Mouse (Mus musculus) CH12.LX (cell line): Measurements from ENCODE around the gene Ccdc47. TPM values are rescaled to one million over a fixed set of nuclear protein-coding genes. Genes with fewer than 3 reads are reported as not detected.

Source experiments
- DNase-seq: peaks from one replicate; pipeline ENCODE4 v3.0.0-alpha.2; 2013; ENCODE audit errors: extremely low read depth
- H3K27ac ChIP-seq: 2 replicates; pipeline ENCODE4 v1.5.1; 2012; ENCODE audit warnings: low read depth, mild to moderate bottlenecking, control low read depth, moderate library complexity; ENCODE audit not compliant: insufficient read depth
- H3K27me3 ChIP-seq: replicated peaks from 2 replicates; pipeline ENCODE3; 2012; ENCODE audit warnings: inconsistent platforms
- H3K36me3 ChIP-seq, 2 experiments: replicated peaks in 1 of 2; 2 replicates each; pipeline versions ENCODE3 to v1.6.1; 2012; ENCODE audit warnings: inconsistent platforms in 1 of 2, low read length in 1 of 2, mild to moderate bottlenecking in 1 of 2, mixed read lengths in 1 of 2, moderate library complexity in 1 of 2; ENCODE audit not compliant: control insufficient read depth in 1 of 2, insufficient read depth in 1 of 2
- H3K4me1 ChIP-seq, 2 experiments: 2 replicates each; pipeline ENCODE4 v1.6.1; 2012; ENCODE audit warnings: inconsistent platforms in 1 of 2, moderate library complexity in 1 of 2; ENCODE audit not compliant: insufficient read depth in 2 of 2, control insufficient read depth in 1 of 2
- H3K4me2 ChIP-seq: 2 replicates; pipeline ENCODE4 v1.6.1; 2012; ENCODE audit warnings: low read depth, mild to moderate bottlenecking, control low read depth; ENCODE audit not compliant: poor library complexity, insufficient read depth, severe bottlenecking
- H3K4me3 ChIP-seq, 3 experiments: fragments of 150-350 bp in 1 of 3; sonication (generic) in 1 of 3; replicated peaks in 1 of 3; 2 replicates each; pipeline versions ENCODE3 to v1.5.1; 2011 to 2012; ENCODE audit warnings: low read depth in 2 of 3, low read length in 2 of 3, mild to moderate bottlenecking in 2 of 3, moderate library complexity in 2 of 3, control low read depth in 1 of 3, improper control_type of control experiment in 1 of 3, inconsistent platforms in 1 of 3, mixed read lengths in 1 of 3; ENCODE audit not compliant: poor library complexity in 1 of 3
- H3K79me2 ChIP-seq: replicated peaks from 2 replicates; pipeline ENCODE4 v1.6.1; 2012; ENCODE audit warnings: mild to moderate bottlenecking, moderate library complexity; ENCODE audit not compliant: control insufficient read depth, poor library complexity, insufficient read depth, severe bottlenecking; ENCODE audit errors: extremely low read depth
- H3K9ac ChIP-seq: 2 replicates; pipeline ENCODE4 v1.6.1; 2012; ENCODE audit warnings: low read depth, mild to moderate bottlenecking, control low read depth, moderate library complexity; ENCODE audit not compliant: insufficient read depth
- H3K9me3 ChIP-seq: replicated peaks from 2 replicates; pipeline ENCODE3; 2012; ENCODE audit warnings: low read length, inconsistent platforms, mixed read lengths
- BHLHE40 ChIP-seq: IDR thresholded peaks from 2 replicates; pipeline ENCODE4 v1.6.1; 2011; ENCODE audit warnings: mild to moderate bottlenecking, low read depth, low read length, improper control_type of control experiment
- CHD2 ChIP-seq: IDR thresholded peaks from 2 replicates; pipeline ENCODE4 v1.6.1; 2011; ENCODE audit warnings: low read length, improper control_type of control experiment
- CTCF ChIP-seq, 2 experiments: IDR thresholded peaks in 1 of 2; conservative IDR thresholded peaks in 1 of 2; 2 replicates each; pipeline ENCODE4 v1.5.1; 2011 to 2012; ENCODE audit warnings: low read depth in 2 of 2, low read length in 2 of 2, improper control_type of control experiment in 1 of 2, inconsistent platforms in 1 of 2, mild to moderate bottlenecking in 1 of 2, moderate library complexity in 1 of 2
- E2F4 ChIP-seq: IDR thresholded peaks from 2 replicates; pipeline ENCODE4 v1.6.1; 2011; ENCODE audit warnings: low read depth, low read length, improper control_type of control experiment; ENCODE audit not compliant: insufficient replicate concordance
- ELF1 ChIP-seq: IDR thresholded peaks from 2 replicates; pipeline ENCODE4 v1.6.1; 2014; ENCODE audit warnings: low read depth, mild to moderate bottlenecking, inconsistent platforms, low read length, improper control_type of control experiment
- GABPA ChIP-seq: IDR thresholded peaks from 2 replicates; pipeline ENCODE4 v1.6.1; 2012; ENCODE audit warnings: low read depth, low read length, improper control_type of control experiment, inconsistent platforms; ENCODE audit not compliant: insufficient replicate concordance
- IRF4 ChIP-seq: IDR thresholded peaks from 2 replicates; pipeline ENCODE4 v1.6.1; 2014; ENCODE audit warnings: low read depth, mild to moderate bottlenecking, inconsistent platforms, low read length, improper control_type of control experiment
- JUN ChIP-seq: IDR thresholded peaks from 2 replicates; pipeline ENCODE4 v1.6.1; 2011; ENCODE audit warnings: low read depth, mild to moderate bottlenecking, low read length, improper control_type of control experiment, moderate library complexity; ENCODE audit not compliant: insufficient read depth
- JUND ChIP-seq: conservative IDR thresholded peaks from 2 replicates; pipeline ENCODE4 v1.6.1; 2011; ENCODE audit warnings: low read depth, low read length, improper control_type of control experiment
- MEF2A ChIP-seq: IDR thresholded peaks from 2 replicates; pipeline ENCODE4 v1.6.1; 2014; ENCODE audit warnings: low read depth, mild to moderate bottlenecking, inconsistent platforms, low read length, improper control_type of control experiment, borderline replicate concordance
- MXI1 ChIP-seq: IDR thresholded peaks from 2 replicates; pipeline ENCODE4 v1.6.1; 2011; ENCODE audit warnings: mild to moderate bottlenecking, low read depth, low read length, improper control_type of control experiment
- NRF1 ChIP-seq: IDR thresholded peaks from 2 replicates; pipeline ENCODE4 v1.6.1; 2014; ENCODE audit warnings: low read depth, mild to moderate bottlenecking, inconsistent platforms, low read length, improper control_type of control experiment, moderate library complexity
- PAX5 ChIP-seq: IDR thresholded peaks from 2 replicates; pipeline ENCODE4 v1.6.1; 2012; ENCODE audit warnings: low read length, inconsistent platforms, mixed read lengths
- POLR2AphosphoS2 ChIP-seq: IDR thresholded peaks from 2 replicates; pipeline ENCODE4 v1.6.1; 2011; ENCODE audit warnings: low read depth, low read length, improper control_type of control experiment
- RAD21 ChIP-seq: IDR thresholded peaks from 2 replicates; pipeline ENCODE4 v1.6.1; 2011; ENCODE audit warnings: low read depth, mild to moderate bottlenecking, low read length, improper control_type of control experiment, moderate library complexity
- RCOR1 ChIP-seq: conservative IDR thresholded peaks from 2 replicates; pipeline ENCODE4 v1.6.1; 2012; ENCODE audit warnings: low read depth, mild to moderate bottlenecking, inconsistent platforms, low read length, improper control_type of control experiment
- ZC3H11A ChIP-seq: IDR thresholded peaks from 2 replicates; pipeline ENCODE4 v1.6.1; 2012; ENCODE audit warnings: low read depth, mild to moderate bottlenecking, inconsistent platforms, low read length, improper control_type of control experiment
- ZMIZ1 ChIP-seq: IDR thresholded peaks from 2 replicates; pipeline ENCODE4 v1.6.1; 2012; ENCODE audit warnings: low read depth, mild to moderate bottlenecking, inconsistent platforms, low read length, improper control_type of control experiment
- dilution Hi-C: fragments of 300-500 bp; cut with MboI; formaldehyde crosslinking; loops from 2 replicates; pipeline ENCODE4 v1.14.3; 2020; ENCODE audit warnings: low sequenced_read_pairs; ENCODE audit not compliant: extremely low pct_unique_long_range_greater_than_20kb, extremely low pct_ligation_motif_present
- in situ Hi-C: fragments of 300-500 bp; cut with MboI; formaldehyde crosslinking; loops from 3 replicates; pipeline ENCODE4 v1.14.3; 2019; ENCODE audit warnings: low sequenced_read_pairs, low pct_ligation_motif_present, low pct_unique_long_range_greater_than_20kb, mixed read lengths
- polyA plus RNA-seq: library from polyadenylated mRNA; unstranded; fragments of >175 nt; gene quantifications from 2 replicates; pipeline ENCODE4 v1.2.1, GENCODE M21; 2012; ENCODE audit warnings: low read depth; ENCODE audit not compliant: insufficient read length
- total RNA-seq, 2 experiments: library from RNA; depleted of rRNA; stranded (reverse); fragments of 300-350 nt in 1 of 2; fragments of >200 nt in 1 of 2; gene quantifications; 2 replicates each; pipeline ENCODE4 v1.2.3; 2012 to 2014

The Ccdc47 gene
- total and polyA plus RNA-seq, 3 experiments = 46.1 to 80.8 (median 53.2) TPM

GRCm38 (mm10) chr11:106254767-106255166, 38.6 kb upstream of the Ccdc47 start:
- in situ Hi-C loops (loop anchor here (5.0 kb wide), 1 partner anchor 32 kb away; no protein-coding TSS in a partner anchor), dilution Hi-C loops (no loop called here)
- Histone ChIP-seq H3K4me1 (peaks cover 3 to 54% of the 10 kb centered on the region in 2 experiments; a peak in 3 of 4 replicates), H3K27ac (no peak overlapping the region), H3K27me3 (no peaks in the 10 kb centered on the region), H3K4me3 (peak overlapping the region; percentile 73 to 92 (median 78)), H3K79me2 (peaks cover 53% of the 10 kb centered on the region), H3K36me3 (peaks cover 63 to 76% of the 10 kb centered on the region in 2 experiments), H3K4me2 (peak overlapping the region; percentile 81), H3K9me3 (no peaks in the 10 kb centered on the region), H3K9ac (peak overlapping the region; percentile 94)
- no peak; the same call in 1 of the 2 replicates for TF ChIP-seq MXI1
- TF ChIP-seq ZC3H11A = no peak
- no peak for TF ChIP-seq PAX5
- TF ChIP-seq GABPA = no peak
- TF ChIP-seq POLR2AphosphoS2 = no peak
- no peak for TF ChIP-seq JUN
- TF ChIP-seq JUND = no peak
- no peak for TF ChIP-seq CHD2
- no peak for TF ChIP-seq RCOR1
- TF ChIP-seq MEF2A = no peak
- no peak for TF ChIP-seq NRF1
- no peak for TF ChIP-seq BHLHE40
- no peak for DNase-seq

GRCm38 (mm10) chr11:106249326-106249725, 33.2 kb upstream of the Ccdc47 start:
- Histone ChIP-seq H3K4me2 (no peak overlapping the region), H3K4me1 (peaks cover 0 to 31% of the 10 kb centered on the region in 2 experiments; a peak in 2 of 4 replicates), H3K36me3 (peaks cover 89 to 98% of the 10 kb centered on the region in 2 experiments), H3K4me3 (no peak overlapping the region), H3K9me3 (peaks cover 5% of the 10 kb centered on the region), H3K9ac (no peak overlapping the region), H3K27me3 (no peaks in the 10 kb centered on the region)
- in situ Hi-C loops (no loop called here), dilution Hi-C loops (no loop called here)
- DNase-seq = no peak
- no peak for TF ChIP-seq CTCF (conservative IDR thresholded peaks at IDR 0.05 in 1 of 2, IDR thresholded peaks at IDR 0.05 in 1 of 2; ENCODE audit: low read depth in 2 of 2, low read length in 2 of 2)
- TF ChIP-seq JUND = no peak
- TF ChIP-seq ELF1 = no peak
- TF ChIP-seq E2F4 = no peak
- TF ChIP-seq IRF4 = no peak
- no peak for TF ChIP-seq ZMIZ1
- no peak for TF ChIP-seq NRF1
- TF ChIP-seq BHLHE40 = no peak
- no peak for TF ChIP-seq JUN
- TF ChIP-seq RAD21 = no peak
- TF ChIP-seq, all 38 proteins: peak for 0
- H3K79me2 ChIP-seq = peaks cover 11% of the 10 kb centered on the region
- no peak overlapping the region for H3K27ac ChIP-seq
